Mouse (Mus musculus): ENCODE data around the gene Anapc5. TPM values are rescaled to one million over a fixed set of nuclear protein-coding genes. Genes with fewer than 3 reads are reported as not detected.

Anapc5 gene
- polyA plus RNA-seq, 1 experiment from 2014 or later: 478 TPM

DNA sequence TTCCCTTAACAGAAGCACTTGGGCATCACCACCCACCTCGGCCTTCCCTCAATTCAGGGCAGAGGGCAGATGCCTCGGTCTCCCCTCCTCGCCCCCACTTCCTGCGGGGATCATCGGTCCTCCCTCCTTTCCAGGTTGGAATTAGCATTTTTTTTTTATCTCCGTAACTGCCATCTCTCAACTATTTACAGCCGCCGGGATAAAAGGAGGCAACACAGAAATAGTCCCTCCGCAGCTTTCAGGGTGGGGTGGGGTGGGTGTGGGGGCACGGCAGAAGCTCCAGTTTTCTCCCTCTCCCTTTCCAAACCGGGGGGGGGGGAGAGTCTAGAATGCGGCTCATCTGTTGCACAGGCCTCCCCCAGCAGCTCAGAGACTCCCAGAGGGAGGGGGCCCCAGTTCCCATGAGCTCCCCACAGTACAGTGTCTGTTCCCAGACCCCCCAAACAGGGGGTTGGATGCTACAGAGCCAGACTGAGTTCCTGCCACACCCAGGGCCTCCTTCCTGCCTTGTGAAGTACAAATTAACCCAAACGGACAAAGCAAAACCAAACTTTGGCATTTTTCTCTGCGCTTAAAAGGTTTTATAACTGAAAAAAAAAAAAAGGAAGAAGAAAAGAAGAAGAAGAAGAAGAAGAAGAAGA is 45.4 kb downstream of the Anapc5 start:
- 80% methylated on average over 14 of the region's 14 CpGs for WGBS
- Histone ChIP-seq H3K9ac (no peak overlapping the region), H3K4me1 (peaks cover 10% of the 10 kb centered on the region), H3K4me2 (replicated peaks) (no peak overlapping the region), H3K27ac (no peak overlapping the region), H3K9me3 (no peaks in the 10 kb centered on the region), H3K27me3 (no peaks in the 10 kb centered on the region), H3K36me3 (no peaks in the 10 kb centered on the region), H3K4me3 (no peak overlapping the region)
- ATAC-seq (ENCODE audit: insufficient number of reproducible peaks, insufficient read depth, low FRiP score, low TSS enrichment): no peak

DNA sequence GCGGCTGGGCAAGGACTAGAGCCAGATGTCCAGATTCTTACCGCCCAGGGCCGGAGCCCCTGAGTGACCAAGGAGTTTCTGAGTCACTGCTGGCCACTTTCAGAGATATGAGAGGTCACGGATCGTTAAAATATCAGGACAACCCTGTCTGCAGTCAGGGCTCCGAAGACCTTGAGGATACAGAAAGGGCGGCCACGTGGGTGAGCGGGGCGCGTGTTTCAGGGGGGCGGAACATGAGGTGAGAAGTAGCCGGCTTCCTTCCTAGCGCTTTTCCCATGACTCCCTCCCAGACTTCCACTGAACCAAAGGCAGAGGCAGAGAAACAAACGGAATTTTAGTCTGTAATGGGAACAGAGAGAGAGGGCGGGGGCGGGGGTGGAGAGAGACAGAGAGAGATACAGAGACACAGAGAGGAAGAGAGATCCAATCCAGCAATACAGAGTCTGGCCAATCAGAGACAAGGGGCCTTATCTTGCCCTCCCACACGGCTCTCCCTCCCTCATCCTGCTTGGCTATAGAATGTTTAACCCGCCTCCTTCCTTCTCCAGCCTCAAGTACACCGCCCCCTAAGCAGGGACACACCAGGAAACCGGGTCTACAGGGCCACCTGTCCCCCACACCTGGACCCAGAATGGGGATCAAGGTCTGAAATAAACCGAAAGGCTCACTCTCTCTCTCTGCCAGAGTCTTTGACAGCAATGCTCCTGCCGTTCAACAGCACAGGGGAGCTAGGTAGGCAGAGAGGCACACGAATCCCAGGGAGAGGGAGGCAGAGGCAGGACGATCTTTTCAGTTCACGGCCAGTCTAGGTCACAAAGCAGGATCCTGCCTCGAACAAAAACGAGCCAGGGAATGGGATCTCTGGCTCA is 46.2 kb downstream of the Anapc5 start:
- H3K9ac ChIP-seq: no peak overlapping the region
- WGBS: 81% methylated on average over 28 of the region's 28 CpGs
- no peak for ATAC-seq (ENCODE audit: insufficient number of reproducible peaks, insufficient read depth, low FRiP score, low TSS enrichment)

DNA sequence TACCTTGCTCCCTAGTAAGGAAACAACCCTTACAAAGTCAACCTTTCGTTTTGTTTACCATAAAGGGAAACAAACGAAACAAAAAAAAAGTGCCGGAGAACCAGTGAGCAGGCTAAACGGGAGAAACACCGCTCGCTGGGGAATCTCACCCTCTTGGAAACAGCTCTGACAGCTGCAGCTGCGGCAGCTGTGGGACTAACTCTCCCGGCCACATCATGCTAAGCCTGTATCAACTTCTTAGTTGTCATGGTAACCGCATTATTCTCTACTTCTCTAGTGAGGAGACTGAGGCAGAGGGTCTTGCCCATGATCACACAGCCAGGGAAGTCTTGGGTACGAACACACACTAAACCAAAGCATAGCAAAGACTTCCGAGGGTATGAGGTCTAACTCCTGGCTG is 47.4 kb downstream of the Anapc5 start:
- Histone ChIP-seq H3K9me3 (no peaks in the 10 kb centered on the region), H3K9ac (no peak overlapping the region), H3K27ac (no peak overlapping the region), H3K27me3 (no peaks in the 10 kb centered on the region), H3K4me1 (peaks cover 16% of the 10 kb centered on the region), H3K4me2 (replicated peaks) (no peak overlapping the region), H3K36me3 (0 out of 2 replicates have a peak, but pooled peaks cover 6% of the 10 kb centered on the region), H3K4me3 (no peak overlapping the region)
- 81% methylated on average over 11 of the region's 11 CpGs for WGBS
- no peak for ATAC-seq (ENCODE audit: insufficient number of reproducible peaks, insufficient read depth, low FRiP score, low TSS enrichment)

More for the DNA sequence above, 46.2 kb downstream of the Anapc5 start:
- Histone ChIP-seq H3K27ac (no peak overlapping the region), H3K4me3 (no peak overlapping the region), H3K36me3 (no peaks in the 10 kb centered on the region), H3K4me2 (replicated peaks) (no peak overlapping the region), H3K27me3 (no peaks in the 10 kb centered on the region), H3K4me1 (peaks cover 16% of the 10 kb centered on the region), H3K9me3 (no peaks in the 10 kb centered on the region)

DNA sequence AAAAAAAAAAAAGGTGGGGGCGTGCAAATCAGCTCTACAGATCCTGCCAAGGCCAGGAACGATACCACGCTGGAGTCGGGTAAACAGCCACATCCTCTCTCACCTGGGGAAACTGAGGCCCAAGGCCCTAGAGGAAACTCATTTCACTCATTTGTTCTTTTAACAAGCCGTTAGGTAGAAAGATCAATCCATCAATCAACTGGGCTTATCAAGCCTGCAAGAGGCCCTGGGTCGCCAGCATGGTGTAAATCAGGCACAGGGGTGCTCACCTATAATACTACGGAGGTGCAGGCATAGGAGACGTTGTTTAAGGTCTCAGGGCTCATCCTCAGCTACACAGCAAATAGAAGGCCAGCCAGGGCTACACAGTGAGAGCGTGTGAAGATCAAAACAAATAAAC is 49.7 kb downstream of the Anapc5 start:
- no peak for ATAC-seq (ENCODE audit: insufficient number of reproducible peaks, insufficient read depth, low FRiP score, low TSS enrichment)
- no peak overlapping the region for H3K4me3 ChIP-seq
- no peak overlapping the region for H3K4me2 ChIP-seq (replicated peaks)
- no peak overlapping the region for H3K27ac ChIP-seq
- no peaks in the 10 kb centered on the region for H3K27me3 ChIP-seq
- H3K9ac ChIP-seq: no peak overlapping the region
- 0 out of 2 replicates have a peak, but pooled peaks cover 13% of the 10 kb centered on the region for H3K36me3 ChIP-seq
- H3K4me1 ChIP-seq: peaks cover 10% of the 10 kb centered on the region
- WGBS: 89% methylated on average over 9 of the region's 9 CpGs
- no peaks in the 10 kb centered on the region for H3K9me3 ChIP-seq

DNA sequence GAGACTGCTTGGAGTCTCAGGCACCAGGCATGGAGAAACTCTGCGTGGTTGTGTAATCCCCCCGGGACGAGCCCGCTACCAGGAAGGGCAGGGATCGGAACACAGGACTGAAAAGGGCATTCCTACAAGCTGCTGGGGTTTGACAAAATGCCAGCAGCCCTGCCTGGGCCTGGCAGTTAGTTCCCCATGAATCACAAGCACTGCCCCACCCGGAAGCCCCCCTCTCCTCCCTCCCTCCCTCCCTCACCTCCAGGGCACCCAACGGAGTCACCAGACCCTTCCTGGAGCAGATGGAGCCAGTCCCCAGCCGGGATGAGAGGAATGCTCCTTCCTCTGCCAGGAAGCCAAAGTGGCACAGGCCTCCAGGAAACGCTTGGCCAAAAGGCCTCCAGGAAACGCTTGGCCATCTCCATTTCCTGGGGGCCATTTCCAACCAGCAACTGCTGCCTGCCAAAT is 50.3 kb downstream of the Anapc5 start:
- Histone ChIP-seq H3K4me2 (replicated peaks) (no peak overlapping the region), H3K9me3 (no peaks in the 10 kb centered on the region), H3K27ac (peak overlapping the region; percentile 67; the same call in 1 of the 2 replicates), H3K36me3 (0 out of 2 replicates have a peak, but pooled peaks cover 13% of the 10 kb centered on the region), H3K4me1 (peaks cover 10% of the 10 kb centered on the region), H3K4me3 (no peak overlapping the region), H3K27me3 (no peaks in the 10 kb centered on the region), H3K9ac (no peak overlapping the region)
- 67% methylated on average over 10 of the region's 10 CpGs for WGBS
- ATAC-seq (ENCODE audit: insufficient number of reproducible peaks, insufficient read depth, low FRiP score, low TSS enrichment): no peak

DNA sequence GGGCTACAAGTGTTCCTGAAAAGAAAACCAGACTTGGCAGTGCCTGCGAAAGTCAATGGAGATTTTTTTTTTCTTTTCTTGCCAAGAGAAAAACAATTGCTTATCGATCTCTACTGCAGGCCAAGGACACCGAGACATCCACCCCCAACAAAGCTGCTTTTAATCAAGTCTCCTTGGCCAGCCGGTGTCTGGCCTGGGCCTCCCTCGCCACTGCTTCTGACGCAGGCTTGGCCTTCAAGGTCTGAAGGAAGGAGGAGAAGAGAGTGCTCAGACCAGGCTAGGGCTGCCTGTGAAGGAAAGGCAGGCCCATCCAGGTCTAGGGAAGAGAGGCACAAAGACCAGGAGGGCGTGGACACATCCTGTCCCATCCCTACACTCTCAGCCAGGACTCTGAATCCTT is 50.8 kb downstream of the Anapc5 start:
- Histone ChIP-seq H3K4me3 (no peak overlapping the region), H3K27me3 (no peaks in the 10 kb centered on the region), H3K4me1 (peaks cover 10% of the 10 kb centered on the region), H3K9me3 (no peaks in the 10 kb centered on the region), H3K27ac (peak overlapping the region; percentile 67), H3K4me2 (replicated peaks) (no peak overlapping the region), H3K9ac (0 out of 2 replicates have a peak overlapping the region, but pooled peaks have one; percentile 1), H3K36me3 (0 out of 2 replicates have a peak, but pooled peaks cover 13% of the 10 kb centered on the region)
- ATAC-seq (ENCODE audit: insufficient number of reproducible peaks, insufficient read depth, low FRiP score, low TSS enrichment): no peak
- 51% methylated on average over 7 of the region's 7 CpGs for WGBS

DNA sequence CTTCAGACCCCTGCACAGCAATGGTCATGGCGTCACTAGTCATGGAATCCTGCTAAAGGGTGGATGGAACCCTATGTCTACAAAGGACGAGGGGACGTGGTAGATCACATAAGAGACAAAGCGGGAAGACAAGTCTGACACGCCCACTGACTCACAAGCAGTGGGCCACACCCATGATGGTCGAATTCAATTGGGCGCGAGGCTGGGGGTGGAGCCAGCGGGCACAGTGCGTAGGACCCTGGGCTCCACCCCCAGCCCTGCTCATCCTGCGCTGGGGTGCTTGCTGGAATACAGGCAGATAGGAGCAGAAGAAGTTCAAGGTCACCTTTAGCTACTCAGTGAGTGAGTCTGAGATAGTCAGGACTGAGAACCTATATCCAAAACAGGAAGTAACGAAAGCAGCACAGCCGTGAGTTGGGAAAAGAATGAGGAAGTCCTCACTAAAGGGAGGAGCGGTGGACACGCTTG is 52.0 kb downstream of the Anapc5 start:
- H3K4me1 ChIP-seq: peaks cover 10% of the 10 kb centered on the region
- H3K36me3 ChIP-seq: 0 out of 2 replicates have a peak, but pooled peaks cover 13% of the 10 kb centered on the region
- WGBS: 87% methylated on average over 15 of the region's 15 CpGs
- H3K27me3 ChIP-seq: no peaks in the 10 kb centered on the region
- ATAC-seq (ENCODE audit: insufficient number of reproducible peaks, insufficient read depth, low FRiP score, low TSS enrichment): no peak
- no peak overlapping the region for H3K9ac ChIP-seq
- no peaks in the 10 kb centered on the region for H3K9me3 ChIP-seq
- H3K27ac ChIP-seq: no peak overlapping the region
- H3K4me2 ChIP-seq (replicated peaks): no peak overlapping the region
- no peak overlapping the region for H3K4me3 ChIP-seq

DNA sequence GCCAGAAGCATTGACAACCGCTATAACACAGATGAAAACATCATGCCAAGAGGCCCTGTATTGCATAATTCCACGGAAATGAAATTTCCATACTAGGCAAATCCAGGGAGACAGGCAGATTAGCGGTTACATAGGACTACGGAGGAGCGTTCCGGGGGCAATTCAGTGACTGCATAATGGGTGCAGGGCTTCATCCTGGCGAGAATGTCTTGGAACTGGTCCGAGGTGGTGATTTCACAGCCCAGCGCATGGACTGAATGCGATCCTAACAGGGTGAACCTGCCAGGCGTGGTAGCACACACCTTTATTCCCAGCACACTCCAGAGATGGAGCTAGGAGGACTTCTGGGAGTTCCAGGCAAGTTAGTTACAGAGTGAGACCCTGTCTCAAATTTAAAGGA is 53.9 kb downstream of the Anapc5 start:
- no peak overlapping the region for H3K4me2 ChIP-seq (replicated peaks)
- no peak for ATAC-seq (ENCODE audit: insufficient number of reproducible peaks, insufficient read depth, low FRiP score, low TSS enrichment)
- H3K4me3 ChIP-seq: no peak overlapping the region
- no peak overlapping the region for H3K27ac ChIP-seq
- WGBS: 93% methylated on average over 11 of the region's 11 CpGs
- H3K27me3 ChIP-seq: no peaks in the 10 kb centered on the region
- no peak overlapping the region for H3K9ac ChIP-seq
- H3K9me3 ChIP-seq: no peaks in the 10 kb centered on the region
- peaks cover 15% of the 10 kb centered on the region for H3K4me1 ChIP-seq
- 0 out of 2 replicates have a peak, but pooled peaks cover 19% of the 10 kb centered on the region for H3K36me3 ChIP-seq

DNA sequence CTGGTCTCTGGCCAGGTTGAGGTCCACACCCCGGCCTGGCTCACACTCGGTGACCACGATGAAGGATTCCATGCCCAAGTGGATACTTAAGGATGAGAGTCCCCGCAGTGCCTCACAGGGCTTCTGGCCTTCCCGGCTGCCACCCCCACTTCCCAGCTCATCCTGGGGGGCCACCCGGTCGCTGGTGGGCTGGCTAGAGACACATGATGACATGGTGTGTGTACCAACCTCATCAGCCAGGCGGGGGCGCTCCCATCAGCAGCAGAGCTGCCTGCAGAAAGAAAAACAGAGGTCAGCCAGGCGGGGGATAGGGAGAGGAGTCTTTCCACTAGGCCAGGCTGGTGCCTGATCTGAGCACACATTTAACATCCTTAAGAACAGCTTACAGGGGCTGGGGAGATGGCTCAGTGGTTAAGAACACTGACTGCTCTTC is 57.1 kb downstream of the Anapc5 start:
- WGBS: 61% methylated on average over 10 of the region's 10 CpGs
- no peak for ATAC-seq (ENCODE audit: insufficient number of reproducible peaks, insufficient read depth, low FRiP score, low TSS enrichment)
- Histone ChIP-seq H3K9me3 (no peaks in the 10 kb centered on the region), H3K4me1 (peaks cover 6% of the 10 kb centered on the region; the same call in 1 of the 2 replicates), H3K4me2 (replicated peaks) (no peak overlapping the region), H3K36me3 (peaks cover 17% of the 10 kb centered on the region; the same call in 1 of the 2 replicates), H3K9ac (no peak overlapping the region), H3K27me3 (no peaks in the 10 kb centered on the region), H3K4me3 (no peak overlapping the region), H3K27ac (peak overlapping the region; percentile 70)

DNA sequence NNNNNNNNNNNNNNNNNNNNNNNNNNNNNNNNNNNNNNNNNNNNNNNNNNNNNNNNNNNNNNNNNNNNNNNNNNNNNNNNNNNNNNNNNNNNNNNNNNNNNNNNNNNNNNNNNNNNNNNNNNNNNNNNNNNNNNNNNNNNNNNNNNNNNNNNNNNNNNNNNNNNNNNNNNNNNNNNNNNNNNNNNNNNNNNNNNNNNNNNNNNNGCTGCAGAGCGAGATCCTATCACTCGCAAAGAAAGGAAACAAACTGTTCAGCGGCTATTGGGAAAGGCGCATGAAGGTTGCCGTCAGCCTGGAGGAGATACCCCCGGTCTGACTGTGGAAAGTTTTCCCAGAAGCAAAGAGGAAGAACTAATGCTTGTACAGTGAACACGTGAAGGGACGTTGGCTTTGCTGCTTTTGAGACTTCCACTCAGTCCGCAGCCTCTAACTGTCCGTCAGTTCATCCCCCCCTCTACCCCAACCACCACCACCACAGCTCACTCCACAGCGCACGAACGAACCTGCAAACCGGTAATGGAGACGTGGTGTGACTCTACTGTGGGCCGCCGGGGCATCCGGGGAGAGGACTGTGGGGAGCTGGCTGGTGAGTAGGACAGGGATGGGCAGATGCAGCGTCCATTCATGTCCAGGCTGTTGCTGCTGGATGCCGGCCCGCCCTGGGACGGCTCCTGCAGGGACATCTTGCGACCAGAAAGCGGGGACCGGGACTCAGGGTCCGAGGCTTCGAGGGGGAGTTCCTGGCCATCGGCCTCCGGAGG is 57.7 kb downstream of the Anapc5 start:
- 82% methylated on average over 29 of the region's 29 CpGs for WGBS
- no peak for ATAC-seq (ENCODE audit: insufficient number of reproducible peaks, insufficient read depth, low FRiP score, low TSS enrichment)
- H3K9ac ChIP-seq: no peak overlapping the region
- peak overlapping the region; percentile 70 for H3K27ac ChIP-seq
- peaks cover 6% of the 10 kb centered on the region; the same call in 1 of the 2 replicates for H3K4me1 ChIP-seq
- H3K4me2 ChIP-seq (replicated peaks): no peak overlapping the region
- H3K36me3 ChIP-seq: peaks cover 21% of the 10 kb centered on the region; the same call in 1 of the 2 replicates
- no peaks in the 10 kb centered on the region for H3K9me3 ChIP-seq
- H3K4me3 ChIP-seq: no peak overlapping the region
- no peaks in the 10 kb centered on the region for H3K27me3 ChIP-seq

DNA sequence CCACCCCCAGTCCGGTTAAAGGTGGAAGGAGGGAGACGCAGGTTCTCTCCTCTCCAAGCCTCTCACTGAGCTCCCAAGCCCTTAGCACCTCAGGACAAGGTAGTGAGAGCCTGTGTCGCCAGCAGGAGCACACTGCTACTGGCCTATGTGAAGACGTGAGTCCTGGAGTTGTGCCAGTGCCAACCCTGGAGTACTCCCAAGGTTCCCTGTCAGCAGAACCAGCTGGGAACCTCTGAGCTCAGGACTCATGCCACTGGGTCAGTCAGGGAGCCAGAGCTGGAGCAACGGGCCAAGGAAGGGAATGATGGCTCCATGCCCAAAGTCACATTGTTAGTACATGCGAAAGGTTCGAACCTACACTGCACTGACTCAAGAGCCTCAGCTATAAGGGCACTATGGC is 64.5 kb downstream of the Anapc5 start:
- no peak overlapping the region for H3K27ac ChIP-seq
- H3K4me3 ChIP-seq: no peak overlapping the region
- 90% methylated on average over 7 of the region's 7 CpGs for WGBS
- ATAC-seq (ENCODE audit: insufficient number of reproducible peaks, insufficient read depth, low FRiP score, low TSS enrichment): no peak
- H3K4me2 ChIP-seq (replicated peaks): no peak overlapping the region
- no peak overlapping the region for H3K9ac ChIP-seq
- no peaks in the 10 kb centered on the region for H3K4me1 ChIP-seq
- H3K27me3 ChIP-seq: no peaks in the 10 kb centered on the region
- H3K9me3 ChIP-seq: no peaks in the 10 kb centered on the region
- peaks cover 34% of the 10 kb centered on the region for H3K36me3 ChIP-seq

All from embryonic facial prominence, embryonic 12.5 days (tissue).